Mouse (Mus musculus) splenic B cell, adult 2 months (primary cell): ENCODE measurements around the gene Ccdc157.
"Not testable (repeated sequence)": the region's sequence is repeated elsewhere in the genome, so short reads cannot be mapped to it uniquely, and the experiment has no call there.

Source experiments
- DNase-seq: peaks from one replicate; pipeline ENCODE4 v3.0.0-alpha.2; 2011; ENCODE audit warnings: low read depth, low spot score
- H3K27me3 ChIP-seq: 2 replicates; pipeline ENCODE4 v1.6.1; 2012; ENCODE audit warnings: mild to moderate bottlenecking, low read length, moderate library complexity, mixed read lengths; ENCODE audit not compliant: control insufficient read depth, poor library complexity, insufficient read depth, severe bottlenecking
- H3K36me3 ChIP-seq: 2 replicates; pipeline ENCODE4 v1.6.1; 2012; ENCODE audit warnings: mild to moderate bottlenecking, low read length, moderate library complexity, mixed read lengths; ENCODE audit not compliant: control insufficient read depth, poor library complexity, insufficient read depth, severe bottlenecking

Gene Ccdc157

GRCm38 (mm10) chr11:4190677-4191076, 30.6 kb upstream of the Ccdc157 start:
- DNase-seq = no peak
- Histone ChIP-seq H3K36me3 (no peaks in the 10 kb centered on the region), H3K27me3 (no peaks in the 10 kb centered on the region)

GRCm38 (mm10) chr11:4189182-4189581, 29.1 kb upstream of the Ccdc157 start:
- no peaks in the 10 kb centered on the region for H3K36me3 ChIP-seq
- no peak for DNase-seq

GRCm38 (mm10) chr11:4187318-4187700, 27.2 kb upstream of the Ccdc157 start:
- no peaks in the 10 kb centered on the region for H3K27me3 ChIP-seq
- H3K36me3 ChIP-seq = no peaks in the 10 kb centered on the region
- no peak for DNase-seq

More at GRCm38 (mm10) chr11:4189182-4189581, 29.1 kb upstream of the Ccdc157 start:
- H3K27me3 ChIP-seq = no peaks in the 10 kb centered on the region

GRCm38 (mm10) chr11:4186486-4187317, 26.6 kb upstream of the Ccdc157 start, which contains the start of gene Tbc1d10a:
Tbc1d10a (plus strand) TSS chr11:4186789.
- no peaks in the 10 kb centered on the region for H3K36me3 ChIP-seq
- H3K27me3 ChIP-seq = no peaks in the 10 kb centered on the region
- peak; percentile 99 for DNase-seq

GRCm38 (mm10) chr11:4185480-4185879, 25.4 kb upstream of the Ccdc157 start:
- not testable (repeated sequence) for DNase-seq, H3K27me3 ChIP-seq, H3K36me3 ChIP-seq

- Histone ChIP-seq H3K36me3 (peaks cover 3% of the 10 kb centered on the region; the same call in 1 of the 2 replicates), H3K27me3 (no peaks in the 10 kb centered on the region)
- peak; percentile 44 for DNase-seq
These were observed 24.3 kb upstream of the Ccdc157 start for GRCm38 (mm10) chr11:4184251-4184952.

- no peaks in the 10 kb centered on the region for H3K27me3 ChIP-seq
- DNase-seq = no peak
- H3K36me3 ChIP-seq = peaks cover 7% of the 10 kb centered on the region; the same call in 1 of the 2 replicates
These were observed 23.4 kb upstream of the Ccdc157 start for GRCm38 (mm10) chr11:4183511-4183910.

GRCm38 (mm10) chr11:4182061-4182460, 22.0 kb upstream of the Ccdc157 start:
- H3K36me3 ChIP-seq = peaks cover 17% of the 10 kb centered on the region
- DNase-seq = no peak
- H3K27me3 ChIP-seq = no peaks in the 10 kb centered on the region

GRCm38 (mm10) chr11:4177716-4178115, 17.6 kb upstream of the Ccdc157 start:
- peaks cover 31% of the 10 kb centered on the region for H3K36me3 ChIP-seq
- no peaks in the 10 kb centered on the region for H3K27me3 ChIP-seq
- no peak for DNase-seq

GRCm38 (mm10) chr11:4174586-4174985, 14.5 kb upstream of the Ccdc157 start:
- H3K36me3 ChIP-seq = peaks cover 40% of the 10 kb centered on the region
- H3K27me3 ChIP-seq = no peaks in the 10 kb centered on the region
- DNase-seq = no peak

- H3K36me3 ChIP-seq = peaks cover 17% of the 10 kb centered on the region
These were observed 6.5 kb upstream of the Ccdc157 start for GRCm38 (mm10) chr11:4166467-4167090.

GRCm38 (mm10) chr11:4164701-4165100, 4.6 kb upstream of the Ccdc157 start:
- H3K36me3 ChIP-seq = peaks cover 12% of the 10 kb centered on the region
- H3K27me3 ChIP-seq = no peaks in the 10 kb centered on the region
- DNase-seq = no peak

More at GRCm38 (mm10) chr11:4166467-4167090, 6.5 kb upstream of the Ccdc157 start:
- H3K27me3 ChIP-seq = no peaks in the 10 kb centered on the region
- no peak for DNase-seq

- no peaks in the 10 kb centered on the region for H3K27me3 ChIP-seq
- peak; percentile 6 for DNase-seq
- H3K36me3 ChIP-seq = peaks cover 2% of the 10 kb centered on the region; the same call in 1 of the 2 replicates
These were observed 826 bp upstream of the Ccdc157 start for GRCm38 (mm10) chr11:4160758-4161480.

GRCm38 (mm10) chr11:4158676-4159075, 1.4 kb downstream of the Ccdc157 start:
- Histone ChIP-seq H3K36me3 (0 out of 2 replicates have a peak, but pooled peaks cover 2% of the 10 kb centered on the region), H3K27me3 (no peaks in the 10 kb centered on the region)
- no peak for DNase-seq
